Comparison of ENCODE assay signal across 10 mouse cellular contexts in the genomic region with DNA sequence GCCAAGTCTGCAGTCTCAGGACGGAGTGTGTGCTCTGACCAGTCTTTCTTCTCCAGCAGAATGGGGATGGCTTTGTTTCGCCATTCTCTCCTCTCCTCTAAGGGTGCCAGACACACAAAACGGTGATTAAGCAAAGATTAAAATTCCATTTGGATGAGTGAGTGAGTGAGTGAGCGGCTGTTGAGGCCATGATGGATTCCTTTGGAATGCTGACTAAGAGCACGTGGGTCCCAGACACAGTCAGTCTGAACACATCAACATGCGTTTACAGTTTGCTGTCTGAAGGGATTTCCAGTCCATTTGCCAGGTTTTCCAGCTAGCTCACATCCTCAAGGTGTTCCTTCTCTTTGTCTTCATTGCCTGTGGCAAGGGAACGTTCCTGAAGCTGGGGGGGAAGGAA.
A peak's percentile ranks its signal among the peaks of the same experiment; 100 is the strongest.
DNase-seq lines count a peak whose midpoint lies in the region; ATAC-seq lines count a peak whose summit lies in the region.
"Had no signal": no experiment of that assay in that cellular context is flagged by ENCODE, and none has a peak within 500 bp of the region (broad histone marks: within the 10 kb centered on the region; RNA-seq: fewer than 3 reads in every experiment).

No protein-coding gene starts in this region.

- peaks cover 9% of the 10 kb centered on the region; the same call in 1 of the 2 replicates for H3K4me1 ChIP-seq in hindbrain, embryonic 14.5 days (replicated peaks; ENCODE audit: control insufficient read depth, insufficient read depth, low read length)
- H3K4me1 ChIP-seq in midbrain, embryonic 13.5 days (replicated peaks): peaks cover 18% of the 10 kb centered on the region
- 0 out of 2 replicates have a peak, but pooled peaks cover 8% of the 10 kb centered on the region for H3K4me1 ChIP-seq in kidney, embryonic 15.5 days

- no peaks in the 10 kb centered on the region for H3K9me3 ChIP-seq in hindbrain, embryonic 14.5 days (ENCODE audit: control insufficient read depth, low read length)
- H3K9me3 ChIP-seq in midbrain, embryonic 13.5 days: no peaks in the 10 kb centered on the region
- no peaks in the 10 kb centered on the region for H3K9me3 ChIP-seq in kidney, embryonic 15.5 days (replicated peaks)

- H3K4me2 ChIP-seq in hindbrain, embryonic 14.5 days (replicated peaks): no peak overlapping the region
- H3K4me2 ChIP-seq in midbrain, embryonic 13.5 days (replicated peaks): no peak overlapping the region
- H3K4me2 ChIP-seq in kidney, embryonic 15.5 days: no peak overlapping the region

- 37% methylated on average over 7 of the region's 7 CpGs for WGBS in hindbrain, embryonic 14.5 days
- WGBS in midbrain, embryonic 13.5 days: 27% methylated on average over 7 of the region's 7 CpGs
- WGBS in kidney, embryonic 15.5 days: 46% methylated on average over 7 of the region's 7 CpGs

- no peaks in the 10 kb centered on the region for H3K36me3 ChIP-seq in hindbrain, embryonic 14.5 days (replicated peaks; ENCODE audit: control insufficient read depth, insufficient read depth)
- no peaks in the 10 kb centered on the region for H3K36me3 ChIP-seq in midbrain, embryonic 13.5 days
- 0 out of 2 replicates have a peak, but pooled peaks cover 3% of the 10 kb centered on the region for H3K36me3 ChIP-seq in kidney, embryonic 15.5 days

- DNase-seq in embryo, embryonic 10 days (ENCODE audit: low spot score): peak; percentile 55
- no peak for DNase-seq in embryo, embryonic 11 days
- peak; percentile 71 for DNase-seq in WW6 (ENCODE audit: low read depth, low spot score)
- peak; percentile 66 for DNase-seq in hindbrain, embryonic 14.5 days (ENCODE audit: low spot score)
- DNase-seq in cerebellum, postnatal 14 days: no peak
- DNase-seq in heart, adult 8-10 months (ENCODE audit: low spot score): no peak

- no peak for ATAC-seq in hindbrain, embryonic 14.5 days (ENCODE audit: low FRiP score)
- ATAC-seq in midbrain, embryonic 13.5 days: 0 out of 2 replicates have a peak, but pooled peaks have one; percentile 34
- ATAC-seq in kidney, embryonic 15.5 days (replicated peaks; ENCODE audit: low FRiP score): no peak
- ATAC-seq: inflammation-experienced regulatory T-cells, adult 6 months had no signal

- H3K9ac ChIP-seq in hindbrain, embryonic 14.5 days: no peak overlapping the region
- no peak overlapping the region for H3K9ac ChIP-seq in midbrain, embryonic 13.5 days (replicated peaks)
- H3K9ac ChIP-seq in kidney, embryonic 15.5 days: no peak overlapping the region
- H3K9ac ChIP-seq: liver, embryonic 14.5 days had no signal

- no peak overlapping the region for H3K4me3 ChIP-seq in hindbrain, embryonic 14.5 days (replicated peaks; ENCODE audit: low read length)
- no peak overlapping the region for H3K4me3 ChIP-seq in midbrain, embryonic 13.5 days (replicated peaks)
- H3K4me3 ChIP-seq in kidney, embryonic 15.5 days (replicated peaks): no peak overlapping the region

- peak overlapping the region; percentile 66 for H3K27ac ChIP-seq in hindbrain, embryonic 14.5 days
- H3K27ac ChIP-seq in midbrain, embryonic 13.5 days: peak overlapping the region; percentile 20; the same call in 1 of the 2 replicates
- no peak overlapping the region for H3K27ac ChIP-seq in kidney, embryonic 15.5 days
- H3K27ac ChIP-seq: liver, embryonic 14.5 days had no signal

- H3K27me3 ChIP-seq in hindbrain, embryonic 14.5 days (ENCODE audit: control insufficient read depth, insufficient read depth, low read length): no peaks in the 10 kb centered on the region
- 0 out of 2 replicates have a peak, but pooled peaks cover 4% of the 10 kb centered on the region for H3K27me3 ChIP-seq in midbrain, embryonic 13.5 days
- H3K27me3 ChIP-seq in kidney, embryonic 15.5 days: no peaks in the 10 kb centered on the region

Comparison
In these comparisons a context has a peak if more than half of its experiments do, and no peak if none do; other contexts are left out.
1. DNase-seq: peak in embryo, embryonic 10 days (single experiment), WW6 (single experiment) and hindbrain, embryonic 14.5 days (single experiment); none in embryo, embryonic 11 days (single experiment), cerebellum, postnatal 14 days (0 of 2) and heart, adult 8-10 months (single experiment).